Comparison of ENCODE assay signal across 22 mouse cellular contexts in the genomic region with DNA sequence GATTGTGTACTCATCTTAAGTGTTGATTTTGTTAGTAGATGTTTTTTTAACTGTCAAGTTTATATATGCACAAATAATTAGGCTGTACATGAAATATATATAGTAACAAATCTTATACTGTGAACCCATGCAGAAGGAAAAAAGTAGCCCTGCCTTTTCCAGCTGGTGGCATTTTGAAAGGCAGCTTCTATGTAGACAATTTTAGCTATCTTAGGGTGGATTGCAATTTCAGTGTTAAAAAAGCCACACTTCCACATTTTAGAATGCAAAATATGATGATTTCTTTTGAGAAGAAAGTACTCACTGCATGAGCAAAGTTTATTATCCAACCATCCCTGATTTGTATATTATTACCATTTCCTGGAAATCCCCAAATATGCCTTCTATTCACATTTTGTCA.
A peak's percentile ranks its signal among the peaks of the same experiment; 100 is the strongest.
DNase-seq lines count a peak whose midpoint lies in the region; TF ChIP-seq lines count a peak whose summit lies in the region.
"Had no signal": no experiment of that assay in that cellular context is flagged by ENCODE, and none has a peak within 500 bp of the region (broad histone marks: within the 10 kb centered on the region; RNA-seq: fewer than 3 reads in every experiment).

No protein-coding gene starts in this region.

- intact Hi-C loops in left cerebral cortex, adult 2 months (cut with DNase I) = no loop called here
- intact Hi-C loops in left cerebral cortex, postnatal 4 days (cut with DNase I) = no loop called here
- intact Hi-C loops in heart, postnatal 25 days (cut with DNase I) = no loop called here

- H3K4me3 ChIP-seq in left cerebral cortex, adult 2 months = no peak overlapping the region
- H3K4me3 ChIP-seq: embryonic facial prominence, embryonic 13.5 days; embryonic facial prominence, embryonic 15.5 days; erythroblast, embryonic 14.5 days; forebrain, embryonic 10.5 days; forebrain, embryonic 12.5 days had no signal

- peak; percentile 5 to 26 for DNase-seq in frontal cortex, adult 2 months (ENCODE audit: extremely low spot score in 1 of 2, low spot score in 1 of 2)
- DNase-seq in frontal cortex, postnatal 10 days (ENCODE audit: low spot score in 2 of 2) = no peak
- DNase-seq in left cerebral cortex, adult 2 months (ENCODE audit: extremely low spot score in 1 of 2, low spot score in 2 of 2) = no peak
- no peak for DNase-seq in left cerebral cortex, postnatal 4 days
- DNase-seq in brain, adult 2 months (ENCODE audit: low read depth, low spot score) = peak; percentile 60
- DNase-seq in telencephalon, adult 2 months (ENCODE audit: low read depth, low spot score) = peak; percentile 55
- DNase-seq in heart, postnatal 25 days (ENCODE audit: low spot score) = no peak
- DNase-seq: adrenal gland, adult 8-10 months; adrenal gland, postnatal 14 days; adrenal gland, postnatal 36 days; cerebellum, adult 11 months; cerebellum, adult 18-20 months; cerebellum, adult 8-10 months; cerebellum, adult 9-11 months; cerebellum, postnatal 14 days; cerebellum, postnatal 36 days; embryo, embryonic 11 days had no signal

- H3K27ac ChIP-seq in left cerebral cortex, adult 2 months = peak overlapping the region; percentile 61; the same call in 1 of the 2 replicates
- H3K27ac ChIP-seq: embryonic facial prominence, embryonic 13.5 days; embryonic facial prominence, embryonic 15.5 days; forebrain, embryonic 10.5 days; forebrain, embryonic 12.5 days had no signal

- no peak for TF ChIP-seq CTCF in left cerebral cortex, adult 2 months (IDR thresholded peaks at IDR 0.05)

Comparison
In these comparisons a context has a peak if more than half of its experiments do, and no peak if none do; other contexts are left out.
1. DNase-seq: peak in frontal cortex, adult 2 months (2 of 2), brain, adult 2 months (single experiment) and telencephalon, adult 2 months (single experiment); none in frontal cortex, postnatal 10 days (0 of 2), left cerebral cortex, adult 2 months (0 of 2), left cerebral cortex, postnatal 4 days (single experiment) and heart, postnatal 25 days (single experiment).